Mouse (Mus musculus): ENCODE results near the gene Oaf. TPM values are rescaled to one million over a fixed set of nuclear protein-coding genes. Genes with fewer than 3 reads are reported as not detected.

The Oaf gene
- polyA plus RNA-seq, 1 experiment from 2014 or later: 91.2 TPM

- 26% methylated on average over 9 of the region's 9 CpGs for WGBS
- Histone ChIP-seq H3K9me3 (replicated peaks) (no peaks in the 10 kb centered on the region), H3K4me3 (replicated peaks) (no peak overlapping the region), H3K4me2 (replicated peaks) (no peak overlapping the region), H3K9ac (no peak overlapping the region), H3K27me3 (no peaks in the 10 kb centered on the region), H3K36me3 (no peaks in the 10 kb centered on the region), H3K27ac (replicated peaks) (peak overlapping the region; percentile 93), H3K4me1 (peaks cover 54% of the 10 kb centered on the region)
- ATAC-seq (ENCODE audit: insufficient number of reproducible peaks, low FRiP score, low TSS enrichment, low read depth): no peak
These were observed 23.3 kb upstream of the Oaf start for GRCm38 (mm10) chr9:43262811-43263550.

GRCm38 (mm10) chr9:43262390-43262789 lies 22.7 kb upstream of the Oaf start:
- Histone ChIP-seq H3K4me1 (peaks cover 57% of the 10 kb centered on the region), H3K4me2 (replicated peaks) (no peak overlapping the region)
- ATAC-seq (ENCODE audit: insufficient number of reproducible peaks, low FRiP score, low TSS enrichment, low read depth): no peak

GRCm38 (mm10) chr9:43261941-43262340 lies 22.2 kb upstream of the Oaf start:
- 0 out of 2 replicates have a peak, but pooled peaks have one; percentile 1 for ATAC-seq (ENCODE audit: insufficient number of reproducible peaks, low FRiP score, low TSS enrichment, low read depth)

More at GRCm38 (mm10) chr9:43262390-43262789, 22.7 kb upstream of the Oaf start:
- Histone ChIP-seq H3K27me3 (no peaks in the 10 kb centered on the region), H3K9ac (no peak overlapping the region), H3K27ac (replicated peaks) (peak overlapping the region; percentile 93), H3K36me3 (no peaks in the 10 kb centered on the region), H3K9me3 (replicated peaks) (no peaks in the 10 kb centered on the region), H3K4me3 (replicated peaks) (no peak overlapping the region)
- 35% methylated on average over 4 of the region's 4 CpGs for WGBS

GRCm38 (mm10) chr9:43261124-43261907 lies 21.6 kb upstream of the Oaf start:
- H3K36me3 ChIP-seq: no peaks in the 10 kb centered on the region
- no peak overlapping the region for H3K9ac ChIP-seq
- peak; percentile 74 for ATAC-seq (ENCODE audit: insufficient number of reproducible peaks, low FRiP score, low TSS enrichment, low read depth)
- H3K27ac ChIP-seq (replicated peaks): peak overlapping the region; percentile 93
- no peaks in the 10 kb centered on the region for H3K27me3 ChIP-seq
- peak overlapping the region; percentile 19 for H3K4me2 ChIP-seq (replicated peaks)
- H3K4me3 ChIP-seq (replicated peaks): no peak overlapping the region
- no peaks in the 10 kb centered on the region for H3K9me3 ChIP-seq (replicated peaks)
- WGBS: 23% methylated on average over 4 of the region's 4 CpGs
- H3K4me1 ChIP-seq: peaks cover 58% of the 10 kb centered on the region

More at GRCm38 (mm10) chr9:43261941-43262340, 22.2 kb upstream of the Oaf start:
- Histone ChIP-seq H3K27me3 (no peaks in the 10 kb centered on the region), H3K27ac (replicated peaks) (peak overlapping the region; percentile 93), H3K4me3 (replicated peaks) (no peak overlapping the region), H3K4me1 (peaks cover 58% of the 10 kb centered on the region), H3K36me3 (no peaks in the 10 kb centered on the region), H3K9me3 (replicated peaks) (no peaks in the 10 kb centered on the region), H3K9ac (no peak overlapping the region), H3K4me2 (replicated peaks) (no peak overlapping the region)
- 29% methylated on average over 2 of the region's 2 CpGs for WGBS

- Histone ChIP-seq H3K9me3 (replicated peaks) (no peaks in the 10 kb centered on the region), H3K4me3 (replicated peaks) (no peak overlapping the region), H3K4me2 (replicated peaks) (no peak overlapping the region), H3K4me1 (peaks cover 56% of the 10 kb centered on the region), H3K27me3 (no peaks in the 10 kb centered on the region), H3K9ac (no peak overlapping the region), H3K27ac (replicated peaks) (peak overlapping the region; percentile 93), H3K36me3 (no peaks in the 10 kb centered on the region)
- 62% methylated on average over 7 of the region's 7 CpGs for WGBS
- no peak for ATAC-seq (ENCODE audit: insufficient number of reproducible peaks, low FRiP score, low TSS enrichment, low read depth)
These were observed 20.9 kb upstream of the Oaf start for GRCm38 (mm10) chr9:43260661-43261060.

- H3K4me3 ChIP-seq (replicated peaks): no peak overlapping the region
- peak; percentile 71 for ATAC-seq (ENCODE audit: insufficient number of reproducible peaks, low FRiP score, low TSS enrichment, low read depth)
- H3K36me3 ChIP-seq: no peaks in the 10 kb centered on the region
- 18% methylated on average over 5 of the region's 5 CpGs for WGBS
- H3K9ac ChIP-seq: no peak overlapping the region
- peak overlapping the region; percentile 28; the same call in 1 of the 2 replicates for H3K4me2 ChIP-seq (replicated peaks)
- no peaks in the 10 kb centered on the region for H3K9me3 ChIP-seq (replicated peaks)
- H3K27me3 ChIP-seq: no peaks in the 10 kb centered on the region
- H3K27ac ChIP-seq (replicated peaks): peak overlapping the region; percentile 92
- peaks cover 39% of the 10 kb centered on the region for H3K4me1 ChIP-seq
These were observed 13.6 kb upstream of the Oaf start for GRCm38 (mm10) chr9:43253271-43253681.

- no peak overlapping the region for H3K4me3 ChIP-seq (replicated peaks)
- H3K36me3 ChIP-seq: no peaks in the 10 kb centered on the region
- H3K9me3 ChIP-seq (replicated peaks): no peaks in the 10 kb centered on the region
- H3K27me3 ChIP-seq: no peaks in the 10 kb centered on the region
- 32% methylated on average over 3 of the region's 3 CpGs for WGBS
- no peak overlapping the region for H3K9ac ChIP-seq
- peak; percentile 85 for ATAC-seq (ENCODE audit: insufficient number of reproducible peaks, low FRiP score, low TSS enrichment, low read depth)
- peaks cover 39% of the 10 kb centered on the region for H3K4me1 ChIP-seq
- peak overlapping the region; percentile 28; the same call in 1 of the 2 replicates for H3K4me2 ChIP-seq (replicated peaks)
- peak overlapping the region; percentile 92 for H3K27ac ChIP-seq (replicated peaks)
These were observed 13.1 kb upstream of the Oaf start for GRCm38 (mm10) chr9:43252790-43253189.

- no peaks in the 10 kb centered on the region for H3K27me3 ChIP-seq
- no peaks in the 10 kb centered on the region for H3K9me3 ChIP-seq (replicated peaks)
- H3K4me2 ChIP-seq (replicated peaks): no peak overlapping the region
- H3K36me3 ChIP-seq: no peaks in the 10 kb centered on the region
- peaks cover 37% of the 10 kb centered on the region for H3K4me1 ChIP-seq
- no peak overlapping the region for H3K9ac ChIP-seq
- WGBS: 88% methylated on average over 2 of the region's 2 CpGs
- H3K27ac ChIP-seq (replicated peaks): peak overlapping the region; percentile 92
- no peak overlapping the region for H3K4me3 ChIP-seq (replicated peaks)
- no peak for ATAC-seq (ENCODE audit: insufficient number of reproducible peaks, low FRiP score, low TSS enrichment, low read depth)
These were observed 12.1 kb upstream of the Oaf start for GRCm38 (mm10) chr9:43251786-43252185.

- H3K27me3 ChIP-seq: no peaks in the 10 kb centered on the region
- H3K27ac ChIP-seq (replicated peaks): peak overlapping the region; percentile 34; the same call in 1 of the 2 replicates
- 16% methylated on average over 10 of the region's 10 CpGs for WGBS
- no peaks in the 10 kb centered on the region for H3K9me3 ChIP-seq (replicated peaks)
- no peak overlapping the region for H3K4me3 ChIP-seq (replicated peaks)
- peaks cover 12% of the 10 kb centered on the region for H3K4me1 ChIP-seq
- no peak for ATAC-seq (ENCODE audit: insufficient number of reproducible peaks, low FRiP score, low TSS enrichment, low read depth)
- H3K9ac ChIP-seq: no peak overlapping the region
- H3K4me2 ChIP-seq (replicated peaks): 0 out of 2 replicates have a peak overlapping the region, but pooled peaks have one; percentile 6
- H3K36me3 ChIP-seq: no peaks in the 10 kb centered on the region
These were observed 7.0 kb upstream of the Oaf start for GRCm38 (mm10) chr9:43246738-43247180.

GRCm38 (mm10) chr9:43245801-43246570 lies 6.3 kb upstream of the Oaf start:
- WGBS: 89% methylated on average over 7 of the region's 7 CpGs
- no peaks in the 10 kb centered on the region for H3K27me3 ChIP-seq
- peaks cover 12% of the 10 kb centered on the region for H3K4me1 ChIP-seq
- H3K4me3 ChIP-seq (replicated peaks): no peak overlapping the region
- ATAC-seq (ENCODE audit: insufficient number of reproducible peaks, low FRiP score, low TSS enrichment, low read depth): no peak
- H3K9ac ChIP-seq: no peak overlapping the region
- no peaks in the 10 kb centered on the region for H3K36me3 ChIP-seq
- no peak overlapping the region for H3K27ac ChIP-seq (replicated peaks)
- H3K9me3 ChIP-seq (replicated peaks): no peaks in the 10 kb centered on the region
- H3K4me2 ChIP-seq (replicated peaks): no peak overlapping the region

GRCm38 (mm10) chr9:43242432-43242831 lies 2.7 kb upstream of the Oaf start:
- Histone ChIP-seq H3K9me3 (replicated peaks) (no peaks in the 10 kb centered on the region), H3K27ac (replicated peaks) (no peak overlapping the region), H3K4me2 (replicated peaks) (no peak overlapping the region), H3K4me3 (replicated peaks) (no peak overlapping the region), H3K27me3 (no peaks in the 10 kb centered on the region), H3K9ac (no peak overlapping the region), H3K36me3 (no peaks in the 10 kb centered on the region), H3K4me1 (peaks cover 33% of the 10 kb centered on the region)
- no peak for ATAC-seq (ENCODE audit: insufficient number of reproducible peaks, low FRiP score, low TSS enrichment, low read depth)
- WGBS: 57% methylated on average over 5 of the region's 5 CpGs
